Mouse (Mus musculus) hindbrain, embryonic 14.5 days (tissue): Measurements from ENCODE around the gene Gm11060. TPM values are rescaled to one million over a fixed set of nuclear protein-coding genes. Genes with fewer than 3 reads are reported as not detected.

Experiments used
- ATAC-seq: fragments of 200-750 bp; cut with Nextera tagmentation; 2 replicates; pipeline ENCODE4 v1.8.0; 2017; ENCODE audit warnings: moderate number of reproducible peaks, mild to moderate bottlenecking, moderate TSS enrichment, moderate library complexity; ENCODE audit not compliant: low FRiP score
- DNase-seq: peaks from one replicate; pipeline ENCODE4 v3.0.0-alpha.2; 2015; ENCODE audit warnings: low spot score
- H3K27ac ChIP-seq: fragments of 300-500 bp; sonication (generic); 2 replicates; pipeline ENCODE4 v1.5.1; 2014; ENCODE audit warnings: mild to moderate bottlenecking, moderate library complexity
- H3K27me3 ChIP-seq: fragments of 300-500 bp; sonication (generic); 2 replicates; pipeline ENCODE4 v1.6.1; 2014; ENCODE audit warnings: mild to moderate bottlenecking, low read length, mixed read lengths; ENCODE audit not compliant: control insufficient read depth, insufficient read depth
- H3K36me3 ChIP-seq: fragments of 300-500 bp; sonication (generic); replicated peaks from 2 replicates; pipeline ENCODE4 v1.6.1; 2014; ENCODE audit not compliant: control insufficient read depth, insufficient read depth
- H3K4me1 ChIP-seq: fragments of 300-500 bp; sonication (generic); replicated peaks from 2 replicates; pipeline ENCODE4 v1.6.1; 2014; ENCODE audit warnings: antibody characterized with exemption, low read length, mixed read lengths; ENCODE audit not compliant: control insufficient read depth, insufficient read depth
- H3K4me2 ChIP-seq: fragments of 300-500 bp; sonication (generic); replicated peaks from 2 replicates; pipeline ENCODE4 v1.6.1; 2014; ENCODE audit warnings: mild to moderate bottlenecking, moderate library complexity
- H3K4me3 ChIP-seq: fragments of 300-500 bp; sonication (generic); replicated peaks from 2 replicates; pipeline ENCODE4 v1.5.1; 2014; ENCODE audit warnings: mild to moderate bottlenecking, low read length
- H3K9ac ChIP-seq: fragments of 300-500 bp; sonication (generic); 2 replicates; pipeline ENCODE4 v1.6.1; 2014
- H3K9me3 ChIP-seq: fragments of 300-500 bp; sonication (generic); 2 replicates; pipeline ENCODE4 v1.6.1; 2016; ENCODE audit warnings: low read length; ENCODE audit not compliant: control insufficient read depth
- WGBS: fragments of 180-500 bp; shearing (Covaris S2); extraction: QIAGEN DNeasy Blood & Tissue Kit; methylation state at CpG from one replicate; pipeline ENCODE4 v1.1.7; 2014; 5-methylcytosine and 5-hydroxymethylcytosine counted together
- polyA plus RNA-seq: library from polyadenylated mRNA; unstranded; fragments of >200 nt; fragmentation: Nextera tagmentation; extraction: Ambion mirVana; gene quantifications from 2 replicates; pipeline ENCODE4 v1.2.1, GENCODE M21; 2014

Gm11060 gene
- polyA plus RNA-seq, 1 experiment from 2014 or later: not detected

DNA sequence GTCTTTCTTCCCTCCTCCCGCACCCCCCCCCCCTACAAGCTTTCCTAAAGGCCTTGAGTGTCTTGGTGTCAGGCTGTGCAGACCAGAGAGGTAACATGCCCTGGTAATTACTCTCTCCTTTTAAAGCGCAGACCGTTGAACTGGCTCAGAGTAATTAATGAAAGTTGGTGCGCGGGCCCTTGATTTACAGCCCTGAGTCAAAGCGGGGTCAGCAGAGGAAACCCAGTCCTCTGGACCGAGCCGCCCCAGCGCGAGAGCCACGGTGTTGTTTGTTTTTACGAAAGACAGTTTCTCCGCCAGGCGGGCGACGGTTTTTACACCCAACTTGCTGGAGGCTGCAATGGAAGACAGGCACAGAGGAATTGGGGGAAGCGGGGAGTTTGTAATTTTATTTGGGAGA lies 40.5 kb downstream of the Gm11060 start:
- under 1% methylated on average over 17 of the region's 17 CpGs for WGBS
- DNase-seq (no peak), ATAC-seq (no peak)
- Histone ChIP-seq H3K36me3 (no peaks in the 10 kb centered on the region), H3K27ac (no peak overlapping the region), H3K27me3 (peaks cover 96% of the 10 kb centered on the region), H3K9ac (no peak overlapping the region), H3K4me3 (no peak overlapping the region), H3K4me2 (no peak overlapping the region), H3K4me1 (no peaks in the 10 kb centered on the region), H3K9me3 (no peaks in the 10 kb centered on the region)

DNA sequence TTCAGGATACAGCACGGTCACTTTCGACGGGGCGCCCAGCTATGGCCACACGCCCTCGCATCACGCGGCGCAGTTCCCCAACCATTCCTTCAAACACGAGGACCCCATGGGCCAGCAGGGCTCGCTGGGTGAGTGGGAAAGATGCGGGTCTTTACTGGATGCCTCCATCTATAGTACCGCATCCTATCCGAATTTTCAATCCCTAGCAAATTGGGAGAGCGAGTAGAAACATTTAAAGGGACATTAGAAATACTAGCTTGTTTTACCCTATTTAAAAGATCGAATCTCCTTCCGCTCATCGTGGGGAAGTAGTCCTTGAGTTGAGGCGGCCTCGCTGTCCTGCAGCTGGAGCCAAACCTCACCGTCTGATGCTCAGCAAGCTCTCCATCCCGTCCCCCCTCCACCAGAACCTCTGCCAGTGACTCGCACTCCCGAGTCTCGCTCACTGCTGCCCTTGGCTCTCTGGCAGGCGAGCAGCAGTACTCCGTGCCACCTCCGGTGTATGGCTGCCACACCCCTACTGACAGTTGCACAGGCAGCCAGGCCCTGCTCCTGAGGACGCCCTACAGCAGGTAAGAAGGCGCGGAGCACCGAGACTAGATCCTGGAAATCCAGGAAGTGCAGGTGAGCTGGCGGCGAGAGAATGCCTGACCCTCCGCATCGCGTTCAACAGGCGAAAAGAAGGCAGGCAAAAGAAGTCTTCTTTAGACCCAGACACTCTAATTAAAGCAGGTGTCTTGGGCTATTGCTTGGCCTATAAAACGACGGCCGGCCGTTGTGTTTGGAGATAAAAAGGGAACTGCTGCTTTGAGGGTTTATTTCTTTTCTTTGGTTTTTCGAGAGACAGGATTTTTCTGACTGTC lies 41.3 kb downstream of the Gm11060 start:
- H3K4me3 ChIP-seq: no peak overlapping the region
- H3K36me3 ChIP-seq: no peaks in the 10 kb centered on the region
- no peaks in the 10 kb centered on the region for H3K4me1 ChIP-seq
- H3K27me3 ChIP-seq: peaks cover 98% of the 10 kb centered on the region
- no peak for ATAC-seq
- no peaks in the 10 kb centered on the region for H3K9me3 ChIP-seq
- under 1% methylated on average over 43 of the region's 43 CpGs for WGBS
- H3K27ac ChIP-seq: no peak overlapping the region
- no peak overlapping the region for H3K4me2 ChIP-seq
- no peak overlapping the region for H3K9ac ChIP-seq
- no peak for DNase-seq

DNA sequence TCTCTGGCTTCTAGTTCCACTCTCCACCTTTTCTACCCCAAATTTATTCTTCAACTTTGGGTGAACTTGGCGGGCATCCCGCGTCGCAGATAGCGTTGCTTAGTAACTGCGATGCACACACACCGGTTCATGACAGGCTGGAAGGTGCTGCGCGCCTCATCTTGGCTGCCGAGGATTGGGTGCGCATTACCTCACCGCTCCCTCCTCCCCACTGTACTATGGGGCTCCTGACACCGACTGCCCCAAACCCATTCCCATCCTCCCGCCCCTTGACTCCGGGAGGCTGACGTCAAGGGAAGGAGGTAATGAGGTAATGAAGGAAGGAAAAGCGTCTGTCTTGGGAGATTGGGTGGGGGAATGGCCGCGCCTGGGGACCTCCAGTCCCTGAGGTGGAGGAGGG lies 42.5 kb downstream of the Gm11060 start:
- no peak overlapping the region for H3K4me2 ChIP-seq
- no peak for DNase-seq
- ATAC-seq: no peak
- H3K36me3 ChIP-seq: no peaks in the 10 kb centered on the region
- under 1% methylated on average over 19 of the region's 19 CpGs for WGBS
- no peaks in the 10 kb centered on the region for H3K4me1 ChIP-seq
- peaks cover 98% of the 10 kb centered on the region for H3K27me3 ChIP-seq
- no peak overlapping the region for H3K27ac ChIP-seq
- H3K4me3 ChIP-seq: no peak overlapping the region
- H3K9ac ChIP-seq: no peak overlapping the region
- H3K9me3 ChIP-seq: no peaks in the 10 kb centered on the region

DNA sequence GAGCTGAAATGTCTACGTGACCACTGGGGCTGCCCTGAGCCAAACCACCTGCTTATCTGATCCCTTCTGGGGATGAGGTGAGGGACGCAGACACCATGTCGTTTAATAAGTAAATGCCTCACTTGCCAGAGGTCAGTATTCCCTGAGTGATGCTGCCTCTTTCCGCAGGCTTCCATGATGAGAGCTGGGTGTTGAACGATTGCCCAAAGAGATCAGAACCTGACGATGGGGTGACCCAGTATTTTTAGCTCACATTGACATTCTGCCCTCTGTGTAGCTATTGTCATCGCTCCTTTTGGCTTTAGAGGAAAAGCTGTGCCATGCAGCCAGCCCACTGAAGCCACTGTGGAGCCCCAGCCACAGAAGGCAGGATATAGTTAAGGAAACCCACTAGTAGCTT lies 47.7 kb downstream of the Gm11060 start:
- no peaks in the 10 kb centered on the region for H3K9me3 ChIP-seq
- ATAC-seq (no peak), DNase-seq (no peak)
- no peak overlapping the region for H3K9ac ChIP-seq
- no peaks in the 10 kb centered on the region for H3K4me1 ChIP-seq
- no peaks in the 10 kb centered on the region for H3K36me3 ChIP-seq
- no peak overlapping the region for H3K27ac ChIP-seq
- H3K27me3 ChIP-seq: peaks cover 65% of the 10 kb centered on the region
- no peak overlapping the region for H3K4me2 ChIP-seq
- no peak overlapping the region for H3K4me3 ChIP-seq
- 83% methylated on average over 7 of the region's 7 CpGs for WGBS

DNA sequence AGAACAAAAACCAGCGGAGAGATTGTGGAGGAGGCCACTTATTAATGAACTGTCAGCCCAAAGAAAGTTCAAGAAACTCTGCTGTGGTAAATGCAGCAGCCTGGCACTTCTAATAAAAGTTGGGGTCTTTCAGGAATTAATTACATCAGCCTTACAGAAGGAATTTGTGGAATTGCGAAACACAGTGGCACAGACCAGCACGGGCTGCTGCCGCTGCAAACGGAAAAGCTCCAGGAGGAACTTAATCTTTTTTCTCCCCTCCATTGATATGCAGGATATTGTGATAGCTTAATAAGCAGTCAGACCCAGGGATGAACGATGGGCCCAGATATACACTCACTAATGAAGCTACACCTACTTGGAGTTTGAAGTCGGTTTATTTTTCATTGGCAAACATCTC lies 49.6 kb downstream of the Gm11060 start:
- H3K27ac ChIP-seq: no peak overlapping the region
- ATAC-seq (no peak), DNase-seq (no peak)
- peaks cover 46% of the 10 kb centered on the region for H3K27me3 ChIP-seq
- H3K9ac ChIP-seq: no peak overlapping the region
- no peak overlapping the region for H3K4me2 ChIP-seq
- H3K9me3 ChIP-seq: no peaks in the 10 kb centered on the region
- H3K36me3 ChIP-seq: no peaks in the 10 kb centered on the region
- 57% methylated on average over 7 of the region's 7 CpGs for WGBS
- no peaks in the 10 kb centered on the region for H3K4me1 ChIP-seq
- no peak overlapping the region for H3K4me3 ChIP-seq

Other genes with a start within 250 kb of the Gm11060 start
- gene Prrg4, start 242.1 kb upstream of the Gm11060 start, polyA plus RNA-seq: 0.53 and 0.94 TPM in 2 replicates
- gene Ccdc73, start 224.2 kb upstream of the Gm11060 start, polyA plus RNA-seq: 7.2 and 7.6 TPM in 2 replicates
- 190 and 199 TPM in 2 replicates for gene Eif3m, start 74.9 kb upstream of the Gm11060 start, polyA plus RNA-seq
- gene Wt1, start 34.5 kb downstream of the Gm11060 start, polyA plus RNA-seq: 0.97 and 1.5 TPM in 2 replicates
- not detected in 2 replicates for gene Them7, start 132.3 kb downstream of the Gm11060 start, polyA plus RNA-seq